Mouse (Mus musculus) hindbrain, embryonic 10.5 days (tissue): ENCODE results near the gene Filip1l. TPM values are rescaled to one million over a fixed set of nuclear protein-coding genes. Genes with fewer than 3 reads are reported as not detected.

Source experiments
- DNase-seq: peaks from one replicate; pipeline ENCODE4 v3.0.0-alpha.2; 2017; ENCODE audit warnings: low spot score
- H3K27ac ChIP-seq: fragments of 300-500 bp; sonication (generic); 2 replicates; pipeline ENCODE4 v1.5.1; 2016; ENCODE audit warnings: mild to moderate bottlenecking, moderate library complexity
- H3K27me3 ChIP-seq: fragments of 300-500 bp; sonication (generic); 2 replicates; pipeline ENCODE4 v1.6.1; 2016; ENCODE audit warnings: mild to moderate bottlenecking; ENCODE audit not compliant: poor library complexity, insufficient read depth, severe bottlenecking
- H3K36me3 ChIP-seq: fragments of 300-500 bp; sonication (generic); 2 replicates; pipeline ENCODE4 v1.6.1; 2016; ENCODE audit warnings: mild to moderate bottlenecking, moderate library complexity
- H3K4me1 ChIP-seq: fragments of 300-500 bp; sonication (generic); replicated peaks from 2 replicates; pipeline ENCODE4 v1.6.1; 2016; ENCODE audit warnings: mild to moderate bottlenecking
- H3K4me3 ChIP-seq: fragments of 300-500 bp; sonication (generic); 2 replicates; pipeline ENCODE4 v1.5.1; 2016; ENCODE audit warnings: mild to moderate bottlenecking, moderate library complexity
- H3K9me3 ChIP-seq: fragments of 300-500 bp; sonication (generic); 2 replicates; pipeline ENCODE4 v1.6.1; 2016; ENCODE audit warnings: mild to moderate bottlenecking, moderate library complexity
- WGBS: fragments of 180-500 bp; shearing (Covaris S2); methylation state at CpG from one replicate; pipeline ENCODE4 v1.1.7; 2016; 5-methylcytosine and 5-hydroxymethylcytosine counted together
- polyA plus RNA-seq: library from polyadenylated mRNA; unstranded; fragments of >200 nt; fragmentation: Nextera tagmentation; extraction: Ambion mirVana; gene quantifications from 2 replicates; pipeline ENCODE4 v1.2.1, GENCODE M21; 2016

Filip1l gene
- polyA plus RNA-seq, 1 experiment from 2014 or later, result 5.8 TPM

GRCm38 (mm10) chr16:57417017-57417416, 64.1 kb downstream of the Filip1l start:
- no peaks in the 10 kb centered on the region for H3K4me1 ChIP-seq
- no peak for DNase-seq
- no peaks in the 10 kb centered on the region for H3K27me3 ChIP-seq
- 91% methylated on average over 9 of the region's 9 CpGs for WGBS
- H3K4me3 ChIP-seq, result no peak overlapping the region
- no peak overlapping the region for H3K27ac ChIP-seq
- H3K9me3 ChIP-seq, result no peaks in the 10 kb centered on the region
- H3K36me3 ChIP-seq, result no peaks in the 10 kb centered on the region

GRCm38 (mm10) chr16:57417955-57418354, 65.1 kb downstream of the Filip1l start:
- 89% methylated on average over 1 of the region's 1 CpGs for WGBS
- H3K4me3 ChIP-seq, result no peak overlapping the region
- H3K36me3 ChIP-seq, result no peaks in the 10 kb centered on the region
- DNase-seq, result no peak
- H3K27ac ChIP-seq, result no peak overlapping the region
- no peaks in the 10 kb centered on the region for H3K9me3 ChIP-seq
- H3K27me3 ChIP-seq, result no peaks in the 10 kb centered on the region
- peaks cover 2% of the 10 kb centered on the region for H3K4me1 ChIP-seq

- Histone ChIP-seq H3K9me3 (no peaks in the 10 kb centered on the region), H3K4me1 (peaks cover 8% of the 10 kb centered on the region), H3K36me3 (no peaks in the 10 kb centered on the region), H3K27me3 (no peaks in the 10 kb centered on the region), H3K4me3 (no peak overlapping the region), H3K27ac (no peak overlapping the region; the same call in 1 of the 2 replicates)
- WGBS, result 66% methylated on average over 5 of the region's 5 CpGs
- DNase-seq, result no peak
These were observed 66.4 kb downstream of the Filip1l start for GRCm38 (mm10) chr16:57419332-57419731.

- Histone ChIP-seq H3K27ac (no peak overlapping the region), H3K9me3 (no peaks in the 10 kb centered on the region), H3K4me1 (peaks cover 8% of the 10 kb centered on the region), H3K36me3 (no peaks in the 10 kb centered on the region), H3K27me3 (no peaks in the 10 kb centered on the region), H3K4me3 (no peak overlapping the region)
- DNase-seq, result no peak
- 90% methylated on average over 5 of the region's 5 CpGs for WGBS
These were observed 67.0 kb downstream of the Filip1l start for GRCm38 (mm10) chr16:57419881-57420280.

- H3K4me3 ChIP-seq, result no peak overlapping the region
These were observed 68.1 kb downstream of the Filip1l start for GRCm38 (mm10) chr16:57420773-57421556.

GRCm38 (mm10) chr16:57421680-57422417, 69.0 kb downstream of the Filip1l start:
- Histone ChIP-seq H3K27me3 (no peaks in the 10 kb centered on the region), H3K27ac (no peak overlapping the region), H3K36me3 (no peaks in the 10 kb centered on the region), H3K4me1 (peaks cover 8% of the 10 kb centered on the region), H3K4me3 (no peak overlapping the region), H3K9me3 (no peaks in the 10 kb centered on the region)
- no peak for DNase-seq
- 90% methylated on average over 7 of the region's 7 CpGs for WGBS

More at GRCm38 (mm10) chr16:57420773-57421556, 68.1 kb downstream of the Filip1l start:
- H3K4me1 ChIP-seq, result peaks cover 8% of the 10 kb centered on the region
- no peaks in the 10 kb centered on the region for H3K36me3 ChIP-seq
- no peaks in the 10 kb centered on the region for H3K9me3 ChIP-seq
- no peak overlapping the region for H3K27ac ChIP-seq
- DNase-seq, result no peak
- H3K27me3 ChIP-seq, result no peaks in the 10 kb centered on the region
- 67% methylated on average over 8 of the region's 8 CpGs for WGBS

GRCm38 (mm10) chr16:57423001-57423800, 70.3 kb downstream of the Filip1l start:
- 68% methylated on average over 6 of the region's 6 CpGs for WGBS

GRCm38 (mm10) chr16:57426680-57427079, 73.8 kb downstream of the Filip1l start:
- Histone ChIP-seq H3K4me1 (peaks cover 8% of the 10 kb centered on the region), H3K4me3 (no peak overlapping the region), H3K9me3 (no peaks in the 10 kb centered on the region), H3K27me3 (no peaks in the 10 kb centered on the region), H3K27ac (no peak overlapping the region), H3K36me3 (no peaks in the 10 kb centered on the region)
- 79% methylated on average over 10 of the region's 10 CpGs for WGBS
- DNase-seq, result no peak

More at GRCm38 (mm10) chr16:57423001-57423800, 70.3 kb downstream of the Filip1l start:
- H3K9me3 ChIP-seq, result no peaks in the 10 kb centered on the region
- no peaks in the 10 kb centered on the region for H3K36me3 ChIP-seq
- no peak overlapping the region for H3K27ac ChIP-seq
- no peak for DNase-seq
- H3K27me3 ChIP-seq, result no peaks in the 10 kb centered on the region
- peaks cover 8% of the 10 kb centered on the region for H3K4me1 ChIP-seq
- H3K4me3 ChIP-seq, result no peak overlapping the region

GRCm38 (mm10) chr16:57427516-57428285, 74.8 kb downstream of the Filip1l start:
- Histone ChIP-seq H3K4me1 (peaks cover 8% of the 10 kb centered on the region), H3K27ac (no peak overlapping the region), H3K4me3 (no peak overlapping the region), H3K27me3 (no peaks in the 10 kb centered on the region), H3K9me3 (no peaks in the 10 kb centered on the region), H3K36me3 (no peaks in the 10 kb centered on the region)
- no peak for DNase-seq
- 86% methylated on average over 7 of the region's 7 CpGs for WGBS

GRCm38 (mm10) chr16:57428977-57429376, 76.1 kb downstream of the Filip1l start:
- Histone ChIP-seq H3K27ac (no peak overlapping the region), H3K27me3 (no peaks in the 10 kb centered on the region), H3K4me1 (no peaks in the 10 kb centered on the region), H3K4me3 (no peak overlapping the region), H3K9me3 (no peaks in the 10 kb centered on the region), H3K36me3 (no peaks in the 10 kb centered on the region)
- no peak for DNase-seq
- 94% methylated on average over 5 of the region's 5 CpGs for WGBS

- no peaks in the 10 kb centered on the region for H3K36me3 ChIP-seq
- no peaks in the 10 kb centered on the region for H3K4me1 ChIP-seq
- H3K4me3 ChIP-seq, result no peak overlapping the region
- no peaks in the 10 kb centered on the region for H3K27me3 ChIP-seq
- no peak for DNase-seq
- 92% methylated on average over 3 of the region's 3 CpGs for WGBS
- H3K9me3 ChIP-seq, result no peaks in the 10 kb centered on the region
- no peak overlapping the region for H3K27ac ChIP-seq
These were observed 78.4 kb downstream of the Filip1l start for GRCm38 (mm10) chr16:57431294-57431693.

- 85% methylated on average over 4 of the region's 4 CpGs for WGBS
These were observed 80.3 kb downstream of the Filip1l start for GRCm38 (mm10) chr16:57433173-57433572.

More at GRCm38 (mm10) chr16:57433173-57433572, 80.3 kb downstream of the Filip1l start:
- DNase-seq, result no peak
- Histone ChIP-seq H3K9me3 (no peaks in the 10 kb centered on the region), H3K27ac (no peak overlapping the region), H3K4me3 (no peak overlapping the region), H3K36me3 (no peaks in the 10 kb centered on the region), H3K27me3 (no peaks in the 10 kb centered on the region), H3K4me1 (no peaks in the 10 kb centered on the region)
